Mouse (Mus musculus): ENCODE data around the gene Akr1e1.

DNA sequence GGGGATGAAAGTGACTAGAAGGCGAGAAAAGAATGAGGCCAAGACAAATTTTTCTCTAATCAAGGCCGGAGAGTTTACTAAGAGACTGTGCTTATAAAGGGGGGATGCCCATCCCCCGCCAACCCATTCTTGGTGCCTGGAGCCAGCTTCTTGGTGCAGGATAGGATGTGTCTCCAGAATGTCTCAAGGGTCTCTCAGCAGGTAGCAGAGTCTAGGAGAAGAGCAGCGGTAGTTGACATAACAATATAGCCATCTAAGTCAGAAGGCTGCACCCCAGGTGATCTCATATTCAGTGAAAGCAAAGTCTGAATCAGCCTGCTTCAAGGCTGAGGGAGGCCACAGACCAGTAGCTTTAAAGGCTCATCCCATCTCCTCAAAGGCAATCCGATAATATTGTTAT, 49.4 kb upstream of the Akr1e1 start:
- TF ChIP-seq EP300 (IDR thresholded peaks at IDR 0.05; ENCODE audit: low read length) (no peak), POLR2A (IDR thresholded peaks at IDR 0.05; ENCODE audit: low read depth, low read length) (no peak), BHLHE40 (IDR thresholded peaks at IDR 0.05; ENCODE audit: low read depth, low read length) (no peak), CTCF (conservative IDR thresholded peaks at IDR 0.05 in 1 of 2, IDR thresholded peaks at IDR 0.05 in 1 of 2; ENCODE audit: low read depth in 2 of 2, low read length in 2 of 2) (no peak), RCOR1 (conservative IDR thresholded peaks at IDR 0.05; ENCODE audit: low read depth, low read length) (no peak), ZKSCAN1 (IDR thresholded peaks at IDR 0.05; ENCODE audit: borderline replicate concordance, low read depth, low read length) (no peak), GABPA (IDR thresholded peaks at IDR 0.05; ENCODE audit: insufficient replicate concordance, low read depth, low read length) (no peak), POLR2AphosphoS2 (IDR thresholded peaks at IDR 0.05; ENCODE audit: low read depth, low read length) (no peak), MAZ (IDR thresholded peaks at IDR 0.05; ENCODE audit: low read depth, low read length) (no peak), ELF1 (IDR thresholded peaks at IDR 0.05; ENCODE audit: low read depth, low read length) (no peak), MAX (IDR thresholded peaks at IDR 0.05; ENCODE audit: low read length) (no peak), NRF1 (IDR thresholded peaks at IDR 0.05; ENCODE audit: low read depth, low read length) (no peak), HCFC1 (IDR thresholded peaks at IDR 0.05; ENCODE audit: low read depth, low read length) (no peak)

Measured in CH12.LX (cell line).